Mouse (Mus musculus) heart, embryonic 16.5 days (tissue): ENCODE measurements around the gene Camta1. TPM values are rescaled to one million over a fixed set of nuclear protein-coding genes. Genes with fewer than 3 reads are reported as not detected.

ENCODE experiments used
- ATAC-seq: fragments of 200-750 bp; cut with Nextera tagmentation; replicated peaks from 2 replicates; pipeline ENCODE4 v1.8.0; 2017; ENCODE audit warnings: moderate number of reproducible peaks; ENCODE audit not compliant: insufficient read depth, low FRiP score; ENCODE audit errors: extremely low read depth
- H3K27ac ChIP-seq: fragments of 300-500 bp; sonication (generic); 2 replicates; pipeline ENCODE4 v1.5.1; 2014; ENCODE audit warnings: mild to moderate bottlenecking, low read length, control low read depth, moderate library complexity
- H3K27me3 ChIP-seq: fragments of 300-500 bp; sonication (generic); 2 replicates; pipeline ENCODE4 v1.6.1; 2014; ENCODE audit warnings: low read length, mixed read lengths; ENCODE audit not compliant: control insufficient read depth, insufficient read depth
- H3K36me3 ChIP-seq: fragments of 300-500 bp; sonication (generic); 2 replicates; pipeline ENCODE4 v1.6.1; 2014; ENCODE audit not compliant: control insufficient read depth, insufficient read depth
- H3K4me1 ChIP-seq: fragments of 300-500 bp; sonication (generic); 2 replicates; pipeline ENCODE4 v1.6.1; 2014; ENCODE audit warnings: low read length, mixed read lengths; ENCODE audit not compliant: control insufficient read depth, insufficient read depth
- H3K4me2 ChIP-seq: fragments of 300-500 bp; sonication (generic); 2 replicates; pipeline ENCODE4 v1.6.1; 2014; ENCODE audit warnings: low read depth, mild to moderate bottlenecking, control low read depth, low read length
- H3K4me3 ChIP-seq: fragments of 300-500 bp; sonication (generic); 2 replicates; pipeline ENCODE4 v1.5.1; 2014; ENCODE audit warnings: mild to moderate bottlenecking, control low read depth, low read length
- H3K9ac ChIP-seq: fragments of 300-500 bp; sonication (generic); 2 replicates; pipeline ENCODE4 v1.6.1; 2014; ENCODE audit warnings: low read length, control low read depth
- H3K9me3 ChIP-seq: fragments of 300-500 bp; sonication (generic); replicated peaks from 2 replicates; pipeline ENCODE4 v1.6.1; 2016; ENCODE audit warnings: low read length; ENCODE audit not compliant: control insufficient read depth
- WGBS: fragments of 180-500 bp; shearing (Covaris S2); extraction: QIAGEN DNeasy Blood & Tissue Kit; methylation state at CpG from one replicate; pipeline ENCODE4 v1.1.7; 2014; 5-methylcytosine and 5-hydroxymethylcytosine counted together
- polyA plus RNA-seq: library from polyadenylated mRNA; unstranded; fragments of >200 nt; fragmentation: Nextera tagmentation; extraction: Ambion mirVana; gene quantifications from 2 replicates; pipeline ENCODE4 v1.2.1, GENCODE M21; 2015

Gene Camta1
- polyA plus RNA-seq, 1 experiment from 2014 or later = 141 TPM

GRCm38 (mm10) chr4:151539167-151539525, 322.5 kb downstream of the Camta1 start:
- WGBS = 77% methylated on average over 10 of the region's 10 CpGs
- H3K9me3 ChIP-seq = no peaks in the 10 kb centered on the region
- no peak overlapping the region for H3K4me3 ChIP-seq
- H3K9ac ChIP-seq = no peak overlapping the region
- H3K4me1 ChIP-seq = peaks cover 10% of the 10 kb centered on the region; the same call in 1 of the 2 replicates
- no peak overlapping the region for H3K4me2 ChIP-seq
- no peaks in the 10 kb centered on the region for H3K36me3 ChIP-seq
- no peak for ATAC-seq
- H3K27ac ChIP-seq = no peak overlapping the region
- H3K27me3 ChIP-seq = no peaks in the 10 kb centered on the region

- WGBS = 78% methylated on average over 18 of the region's 18 CpGs
- Histone ChIP-seq H3K27ac (no peak overlapping the region), H3K4me3 (no peak overlapping the region), H3K4me2 (no peak overlapping the region), H3K36me3 (no peaks in the 10 kb centered on the region), H3K9ac (no peak overlapping the region), H3K27me3 (no peaks in the 10 kb centered on the region), H3K9me3 (no peaks in the 10 kb centered on the region), H3K4me1 (peaks cover 13% of the 10 kb centered on the region; the same call in 1 of the 2 replicates)
- ATAC-seq = no peak
These were observed 323.1 kb downstream of the Camta1 start for GRCm38 (mm10) chr4:151538446-151539166.

- H3K27ac ChIP-seq = no peak overlapping the region
- H3K4me2 ChIP-seq = no peak overlapping the region
- no peak for ATAC-seq
- H3K4me3 ChIP-seq = no peak overlapping the region
- 29% methylated on average over 9 of the region's 9 CpGs for WGBS
- no peaks in the 10 kb centered on the region for H3K27me3 ChIP-seq
- peaks cover 18% of the 10 kb centered on the region; the same call in 1 of the 2 replicates for H3K4me1 ChIP-seq
- no peaks in the 10 kb centered on the region for H3K36me3 ChIP-seq
- H3K9ac ChIP-seq = no peak overlapping the region
- no peaks in the 10 kb centered on the region for H3K9me3 ChIP-seq
These were observed 325.7 kb downstream of the Camta1 start for GRCm38 (mm10) chr4:151535916-151536450.

- Histone ChIP-seq H3K4me3 (no peak overlapping the region), H3K27me3 (no peaks in the 10 kb centered on the region), H3K9ac (no peak overlapping the region), H3K4me1 (peaks cover 15% of the 10 kb centered on the region; the same call in 1 of the 2 replicates), H3K36me3 (no peaks in the 10 kb centered on the region), H3K9me3 (0 out of 2 replicates have a peak, but pooled peaks cover 4% of the 10 kb centered on the region), H3K4me2 (peak overlapping the region; percentile 5; the same call in 1 of the 2 replicates), H3K27ac (no peak overlapping the region)
- ATAC-seq = no peak
- 25% methylated on average over 10 of the region's 10 CpGs for WGBS
These were observed 328.2 kb downstream of the Camta1 start for GRCm38 (mm10) chr4:151533451-151533850.

- Histone ChIP-seq H3K27ac (no peak overlapping the region), H3K27me3 (no peaks in the 10 kb centered on the region), H3K4me2 (no peak overlapping the region), H3K4me1 (peaks cover 3% of the 10 kb centered on the region; the same call in 1 of the 2 replicates), H3K4me3 (no peak overlapping the region), H3K9ac (no peak overlapping the region), H3K36me3 (no peaks in the 10 kb centered on the region), H3K9me3 (0 out of 2 replicates have a peak, but pooled peaks cover 4% of the 10 kb centered on the region)
- ATAC-seq = no peak
- 94% methylated on average over 4 of the region's 4 CpGs for whole genome bisulfite sequencing
These were observed 333.2 kb downstream of the Camta1 start for GRCm38 (mm10) chr4:151528436-151528835.

- Histone ChIP-seq H3K4me1 (no peaks in the 10 kb centered on the region), H3K36me3 (no peaks in the 10 kb centered on the region), H3K9ac (no peak overlapping the region), H3K4me3 (no peak overlapping the region), H3K27me3 (no peaks in the 10 kb centered on the region), H3K4me2 (no peak overlapping the region), H3K9me3 (peaks cover 4% of the 10 kb centered on the region; the same call in 1 of the 2 replicates), H3K27ac (no peak overlapping the region)
- ATAC-seq = no peak
- 78% methylated on average over 3 of the region's 3 CpGs for WGBS
These were observed 333.9 kb downstream of the Camta1 start for GRCm38 (mm10) chr4:151527763-151528162.

- H3K9me3 ChIP-seq = no peaks in the 10 kb centered on the region; the same call in 1 of the 2 replicates
- H3K27ac ChIP-seq = no peak overlapping the region
- no peak overlapping the region for H3K4me3 ChIP-seq
- no peak overlapping the region for H3K9ac ChIP-seq
- no peak overlapping the region for H3K4me2 ChIP-seq
- peak; percentile 32; the same call in 1 of the 2 replicates for ATAC-seq
- no peaks in the 10 kb centered on the region for H3K36me3 ChIP-seq
- no peaks in the 10 kb centered on the region for H3K27me3 ChIP-seq
- 8% methylated on average over 8 of the region's 8 CpGs for WGBS
- peaks cover 26% of the 10 kb centered on the region for H3K4me1 ChIP-seq
These were observed 341.6 kb downstream of the Camta1 start for GRCm38 (mm10) chr4:151520103-151520502.

- Histone ChIP-seq H3K4me2 (no peak overlapping the region), H3K4me1 (peaks cover 26% of the 10 kb centered on the region), H3K9me3 (no peaks in the 10 kb centered on the region; the same call in 1 of the 2 replicates), H3K27me3 (no peaks in the 10 kb centered on the region), H3K9ac (no peak overlapping the region), H3K4me3 (no peak overlapping the region), H3K36me3 (no peaks in the 10 kb centered on the region), H3K27ac (no peak overlapping the region)
- ATAC-seq = no peak
- 71% methylated on average over 7 of the region's 7 CpGs for WGBS
These were observed 342.7 kb downstream of the Camta1 start for GRCm38 (mm10) chr4:151519011-151519410.
